Mouse (Mus musculus) testis, adult 2 months (tissue): Measurements from ENCODE around the gene Pkmyt1.

Source experiments
- CTCF ChIP-seq: fragments of 200-500 bp; IDR thresholded peaks from 2 replicates; pipeline ENCODE4 v1.5.1; 2012; ENCODE audit warnings: low read depth, mild to moderate bottlenecking, inconsistent platforms, low read length, moderate library complexity; ENCODE audit not compliant: control insufficient read depth, insufficient read depth, insufficient replicate concordance
- POLR2A ChIP-seq: fragments of 200-500 bp; IDR thresholded peaks from 2 replicates; pipeline ENCODE4 v1.6.1; 2012; ENCODE audit warnings: low read depth, mild to moderate bottlenecking, inconsistent platforms, low read length, moderate library complexity; ENCODE audit not compliant: control insufficient read depth

- TF ChIP-seq CTCF (no peak), POLR2A (no peak)
Observed at GRCm38 (mm10) chr17:23749400-23750191, 23.5 kb downstream of the Pkmyt1 start.
